Mouse (Mus musculus) spleen, adult 2 months (tissue): Measurements from ENCODE around the gene Olfr357.

Source experiments
- CTCF ChIP-seq: fragments of 200-500 bp; IDR thresholded peaks from 2 replicates; pipeline ENCODE4 v1.5.1; 2011; ENCODE audit warnings: mild to moderate bottlenecking, inconsistent platforms; ENCODE audit not compliant: insufficient read depth, insufficient read length, insufficient replicate concordance; ENCODE audit errors: extremely low read depth
- POLR2A ChIP-seq: fragments of 200-500 bp; IDR thresholded peaks from 2 replicates; pipeline ENCODE4 v1.6.1; 2011; ENCODE audit warnings: low read depth, low read length, inconsistent platforms

DNA sequence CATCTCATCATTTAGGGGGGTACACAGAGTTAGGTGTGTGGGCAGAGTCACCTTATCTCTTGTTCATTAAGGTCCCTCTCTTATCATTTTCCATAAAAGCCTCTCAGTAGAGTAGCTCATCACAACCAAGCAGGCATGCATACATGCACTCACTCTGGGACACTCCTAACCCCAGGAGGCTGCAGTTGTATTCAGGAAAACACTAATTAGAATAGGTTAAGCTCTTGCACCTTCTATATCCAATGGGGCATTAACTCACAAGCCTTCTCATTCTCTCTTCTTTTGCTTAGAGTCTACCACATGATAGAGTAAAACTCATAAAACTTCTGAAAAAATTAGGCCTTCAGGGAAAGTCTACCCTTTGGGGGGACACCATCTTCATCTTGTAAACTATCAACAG lies 15.6 kb downstream of the Olfr357 start, which contains the start of gene Olfr358:
- TF ChIP-seq CTCF (no peak), POLR2A (no peak)
